Mouse (Mus musculus) ZHBTc4 (cell line): ENCODE results near the gene Apobr.
A peak's percentile ranks its signal among the peaks of the same experiment; 100 is the strongest.

Source experiments
- DNase-seq: peaks from one replicate; pipeline ENCODE4 v3.0.0-alpha.2; 2011; ENCODE audit warnings: low read depth, low spot score

The Apobr gene

GRCm38 (mm10) chr7:126598919-126599318 lies 14.2 kb downstream of the Apobr start:
- DNase-seq: no peak

GRCm38 (mm10) chr7:126601896-126602295 lies 17.2 kb downstream of the Apobr start:
- DNase-seq: no peak

- DNase-seq: no peak
Measured at GRCm38 (mm10) chr7:126602650-126603049, 17.9 kb downstream of the Apobr start.

- DNase-seq: no peak
Measured at GRCm38 (mm10) chr7:126606611-126607010, 21.9 kb downstream of the Apobr start.

- no peak for DNase-seq
Measured at GRCm38 (mm10) chr7:126607064-126607463, 22.3 kb downstream of the Apobr start.

- no peak for DNase-seq
Measured at GRCm38 (mm10) chr7:126607796-126608195, 23.1 kb downstream of the Apobr start.

- DNase-seq: peak; percentile 76
Measured at GRCm38 (mm10) chr7:126612736-126613135, 28.0 kb downstream of the Apobr start.

- DNase-seq: no peak
Measured at GRCm38 (mm10) chr7:126616707-126617106, 32.0 kb downstream of the Apobr start.

GRCm38 (mm10) chr7:126619559-126620275 lies 35.0 kb downstream of the Apobr start:
- no peak for DNase-seq

- no peak for DNase-seq
Measured at GRCm38 (mm10) chr7:126621452-126622359, 37.0 kb downstream of the Apobr start.

GRCm38 (mm10) chr7:126623381-126623780 lies 38.6 kb downstream of the Apobr start:
- DNase-seq: no peak

- DNase-seq: peak; percentile 58
Measured at GRCm38 (mm10) chr7:126624774-126625173, 40.0 kb downstream of the Apobr start.

GRCm38 (mm10) chr7:126625369-126625768 lies 40.6 kb downstream of the Apobr start:
- peak; percentile 83 for DNase-seq

GRCm38 (mm10) chr7:126625807-126626600 lies 41.3 kb downstream of the Apobr start:
- DNase-seq: peak; percentile 32

- DNase-seq: no peak
Measured at GRCm38 (mm10) chr7:126628111-126628510, 43.4 kb downstream of the Apobr start.

- no peak for DNase-seq
Measured at GRCm38 (mm10) chr7:126629915-126630314, 45.2 kb downstream of the Apobr start.

GRCm38 (mm10) chr7:126630824-126631518 lies 46.2 kb downstream of the Apobr start, which contains the start of gene Nupr1:
Nupr1 (minus strand) TSS chr7:126630861.
- DNase-seq: no peak

GRCm38 (mm10) chr7:126632478-126632877 lies 47.7 kb downstream of the Apobr start:
- no peak for DNase-seq

GRCm38 (mm10) chr7:126635375-126635774 lies 50.6 kb downstream of the Apobr start:
- peak; percentile 16 for DNase-seq

GRCm38 (mm10) chr7:126636733-126637520 lies 52.2 kb downstream of the Apobr start:
- peak; percentile 78 for DNase-seq
